Mouse (Mus musculus) heart, postnatal 0 days (tissue): ENCODE measurements at regions not wholly inside any gene's neighbourhood (a gene's known extent, or its start where the extent isn't known, plus 50 kb on each side); places are given as distances from the start of the nearest gene placed in this dataset.

Experiments used
- CTCF ChIP-seq: IDR thresholded peaks from 2 replicates; pipeline ENCODE4 v1.5.1; 2016; ENCODE audit warnings: antibody characterized with exemption, control low read depth, low read depth
- EP300 ChIP-seq: IDR thresholded peaks from 2 replicates; pipeline ENCODE4 v1.6.1; 2016; ENCODE audit warnings: antibody characterized with exemption, low read depth

- TF ChIP-seq CTCF (no peak), EP300 (no peak)
Observed at GRCm38 (mm10) chr4:106261404-106261803, 54.6 kb upstream of the Usp24 start.
